Mouse (Mus musculus): ENCODE results near the gene Gucy1b2.
A peak's percentile ranks its signal among the peaks of the same experiment; 100 is the strongest.

DNA sequence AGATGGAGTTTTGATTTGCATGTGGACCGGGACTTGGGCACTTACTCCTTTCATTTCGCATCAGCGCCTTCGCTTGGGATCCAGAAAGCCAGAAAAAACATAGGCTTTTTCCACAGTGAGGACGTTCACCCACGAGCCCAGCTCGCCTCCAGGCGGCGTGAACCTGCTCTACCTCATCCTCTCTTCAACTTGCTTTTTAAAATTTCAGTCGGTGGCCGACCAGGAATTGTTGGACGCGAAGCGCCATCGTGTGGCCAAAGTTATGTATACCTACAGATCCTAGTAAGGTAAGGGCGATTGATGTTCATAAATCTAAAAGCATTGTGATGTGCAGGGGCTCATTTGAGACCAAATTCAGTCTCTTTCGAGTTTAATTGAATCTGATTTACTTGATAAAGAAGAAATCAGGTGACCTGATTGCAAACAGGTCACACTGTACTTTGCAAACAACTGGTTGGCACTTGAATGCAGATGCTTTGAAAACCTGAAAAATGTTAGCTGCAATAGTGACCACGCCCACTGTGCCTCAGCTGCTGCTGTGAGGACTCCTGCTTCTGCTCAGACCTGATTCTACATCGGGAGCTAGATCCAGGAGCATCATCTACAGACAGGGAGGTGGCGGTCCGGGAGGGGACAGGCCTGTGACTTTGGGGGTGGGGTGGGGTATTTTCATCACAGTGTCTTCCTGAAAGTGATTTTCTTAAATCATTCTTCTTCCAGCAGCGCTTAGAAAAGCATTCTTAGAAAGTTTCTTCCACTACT lies 1.5 kb upstream of the Gucy1b2 start:
- TF ChIP-seq CTCF (IDR thresholded peaks at IDR 0.05; ENCODE audit: low read depth, low read length) = peak; percentile 40; the same call in 1 of the 2 replicates
- TF ChIP-seq POLR2AphosphoS5 (IDR thresholded peaks at IDR 0.05; ENCODE audit: insufficient replicate concordance, low read depth, low read length) = no peak
- TF ChIP-seq TAL1 (conservative IDR thresholded peaks at IDR 0.05; ENCODE audit: low read depth, low read length) = no peak
